Mouse (Mus musculus): ENCODE measurements around the gene Trim24.

GRCm38 (mm10) chr6:37872861-37873260 is 2.2 kb downstream of the Trim24 start:
- TF ChIP-seq POLR2A (IDR thresholded peaks at IDR 0.05; ENCODE audit: control insufficient read depth, extremely low read depth, insufficient read depth, low read length, poor library complexity) (no peak), CTCF (IDR thresholded peaks at IDR 0.05; ENCODE audit: borderline replicate concordance, control insufficient read depth, extremely low read depth, insufficient read depth, low read length, poor library complexity) (no peak)
